Mouse (Mus musculus) embryonic fibroblast, embryonic 13.5 days (primary cell): ENCODE results near the gene Thegl.

Experiments
- CTCF ChIP-seq: IDR thresholded peaks from 2 replicates; pipeline ENCODE4 v1.5.1; 2011; ENCODE audit warnings: mild to moderate bottlenecking, control low read depth, low read length, moderate library complexity, borderline replicate concordance; ENCODE audit not compliant: insufficient read depth
- POLR2A ChIP-seq: IDR thresholded peaks from 2 replicates; pipeline ENCODE4 v1.6.1; 2011; ENCODE audit warnings: low read depth, mild to moderate bottlenecking, control low read depth, low read length, moderate library complexity

DNA sequence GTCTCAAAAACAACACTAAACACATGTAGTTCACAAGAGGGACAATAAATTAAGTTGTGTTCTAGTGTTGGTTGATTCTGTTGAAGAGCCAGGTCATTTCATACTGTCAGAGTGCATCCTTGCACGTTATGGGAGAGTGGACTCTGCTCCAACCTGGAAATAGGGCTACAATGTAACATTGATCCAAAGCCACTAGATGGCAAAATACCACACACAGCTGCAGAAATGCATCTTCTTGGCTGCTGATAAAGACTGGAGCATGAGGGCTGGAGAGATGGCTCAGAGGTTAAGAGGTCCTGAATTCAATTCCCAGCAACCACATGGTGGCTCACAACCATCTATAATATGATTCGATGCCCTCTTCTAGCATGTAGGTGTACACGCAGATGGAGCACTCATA, 55.8 kb downstream of the Thegl start:
- TF ChIP-seq CTCF: no peak
- no peak for TF ChIP-seq POLR2A
